Mouse (Mus musculus) midbrain, postnatal 0 days (tissue): Measurements from ENCODE around the gene Zfp747. TPM values are rescaled to one million over a fixed set of nuclear protein-coding genes. Genes with fewer than 3 reads are reported as not detected.
"Not testable (repeated sequence)": the region's sequence is repeated elsewhere in the genome, so short reads cannot be mapped to it uniquely, and the experiment has no call there.

ENCODE experiments used
- ATAC-seq: fragments of 200-750 bp; cut with Nextera tagmentation; 2 replicates; pipeline ENCODE4 v1.8.0; 2017; ENCODE audit warnings: moderate number of reproducible peaks, mild to moderate bottlenecking, moderate TSS enrichment, moderate library complexity; ENCODE audit not compliant: low FRiP score
- DNase-seq: peaks from one replicate; pipeline ENCODE4 v3.0.0-alpha.2; 2015; ENCODE audit warnings: low spot score
- H3K27ac ChIP-seq: fragments of 300-500 bp; sonication (generic); 2 replicates; pipeline ENCODE4 v1.5.1; 2014; ENCODE audit warnings: low read depth, mild to moderate bottlenecking, low read length, mixed read lengths
- H3K27me3 ChIP-seq: fragments of 300-500 bp; sonication (generic); 2 replicates; pipeline ENCODE4 v1.6.1; 2014; ENCODE audit warnings: low read length, control low read depth, mixed read lengths; ENCODE audit not compliant: insufficient read depth
- H3K36me3 ChIP-seq: fragments of 300-500 bp; sonication (generic); 2 replicates; pipeline ENCODE4 v1.6.1; 2014; ENCODE audit warnings: low read length, control low read depth, mixed read lengths; ENCODE audit not compliant: insufficient read depth
- H3K4me1 ChIP-seq: fragments of 300-500 bp; sonication (generic); 2 replicates; pipeline ENCODE4 v1.6.1; 2014; ENCODE audit warnings: mild to moderate bottlenecking, control low read depth, antibody characterized with exemption, low read length, mixed read lengths; ENCODE audit not compliant: insufficient read depth
- H3K4me2 ChIP-seq: fragments of 300-500 bp; sonication (generic); 2 replicates; pipeline ENCODE4 v1.6.1; 2014; ENCODE audit warnings: low read depth, mild to moderate bottlenecking, low read length, mixed read lengths; ENCODE audit not compliant: poor library complexity, severe bottlenecking
- H3K4me3 ChIP-seq: fragments of 300-500 bp; sonication (generic); 2 replicates; pipeline ENCODE4 v1.5.1; 2014; ENCODE audit warnings: low read depth, mild to moderate bottlenecking, low read length, moderate library complexity
- H3K9ac ChIP-seq: fragments of 300-500 bp; sonication (generic); replicated peaks from 2 replicates; pipeline ENCODE4 v1.6.1; 2014; ENCODE audit warnings: mild to moderate bottlenecking, low read length, moderate library complexity, mixed read lengths; ENCODE audit not compliant: poor library complexity, severe bottlenecking
- H3K9me3 ChIP-seq: fragments of 300-500 bp; sonication (generic); 2 replicates; pipeline ENCODE4 v1.6.1; 2016; ENCODE audit warnings: low read length, control low read depth
- CTCF ChIP-seq: IDR thresholded peaks from 2 replicates; pipeline ENCODE4 v1.5.1; 2016; ENCODE audit warnings: antibody characterized with exemption, mild to moderate bottlenecking
- WGBS: fragments of 180-500 bp; shearing (Covaris S2); extraction: QIAGEN DNeasy Blood & Tissue Kit; methylation state at CpG from one replicate; pipeline ENCODE4 v1.1.7; 2014; 5-methylcytosine and 5-hydroxymethylcytosine counted together
- polyA plus RNA-seq: library from polyadenylated mRNA; unstranded; fragments of >200 nt; fragmentation: Nextera tagmentation; extraction: Ambion mirVana; gene quantifications from 2 replicates; pipeline ENCODE4 v1.2.1, GENCODE M21; 2015
- total RNA-seq: library from RNA; depleted of rRNA; stranded (reverse); fragments of >200 nt; gene quantifications from 2 replicates; pipeline ENCODE4 v1.2.3, GENCODE M21; 2014

The Zfp747 gene
- total and polyA plus RNA-seq, 2 experiments from 2014 or later: 4.0 to 8.3 TPM

GRCm38 (mm10) chr7:127345092-127345491, 30.8 kb downstream of the Zfp747 start:
- no peak for TF ChIP-seq CTCF
- Histone ChIP-seq H3K36me3 (peaks cover 7% of the 10 kb centered on the region; the same call in 1 of the 2 replicates), H3K27me3 (no peaks in the 10 kb centered on the region), H3K4me2 (peak overlapping the region; percentile 89), H3K27ac (peak overlapping the region; percentile 97), H3K9ac (peak overlapping the region; percentile 98), H3K4me3 (peak overlapping the region; percentile 88), H3K4me1 (peaks cover 3% of the 10 kb centered on the region), H3K9me3 (no peaks in the 10 kb centered on the region)
- DNase-seq (no peak), ATAC-seq (peak; percentile 20; the same call in 1 of the 2 replicates)
- WGBS: under 1% methylated on average over 39 of the region's 42 CpGs

- Histone ChIP-seq H3K4me3 (peak overlapping the region; percentile 88), H3K4me1 (peaks cover 3% of the 10 kb centered on the region), H3K4me2 (peak overlapping the region; percentile 89), H3K27me3 (no peaks in the 10 kb centered on the region), H3K36me3 (peaks cover 7% of the 10 kb centered on the region; the same call in 1 of the 2 replicates), H3K9ac (peak overlapping the region; percentile 98; the same call in 1 of the 2 replicates), H3K9me3 (no peaks in the 10 kb centered on the region), H3K27ac (no peak overlapping the region)
- WGBS: 90% methylated on average over 8 of the region's 8 CpGs
- ATAC-seq: no peak
- TF ChIP-seq CTCF: no peak
- no peak for DNase-seq
Observed at GRCm38 (mm10) chr7:127344371-127344770, 31.5 kb downstream of the Zfp747 start.

- H3K27ac ChIP-seq: no peak overlapping the region
- TF ChIP-seq CTCF: no peak
- no peak overlapping the region for H3K4me3 ChIP-seq
- H3K9me3 ChIP-seq: no peaks in the 10 kb centered on the region
- no peak overlapping the region for H3K4me2 ChIP-seq
- no peaks in the 10 kb centered on the region for H3K27me3 ChIP-seq
- DNase-seq (no peak), ATAC-seq (no peak)
- H3K4me1 ChIP-seq: peaks cover 3% of the 10 kb centered on the region
- no peak overlapping the region for H3K9ac ChIP-seq
- WGBS: 95% methylated on average over 38 of the region's 38 CpGs
- H3K36me3 ChIP-seq: peaks cover 7% of the 10 kb centered on the region; the same call in 1 of the 2 replicates
Observed at GRCm38 (mm10) chr7:127343351-127344019, 32.4 kb downstream of the Zfp747 start.

- 96% methylated on average over 7 of the region's 7 CpGs for WGBS
- Histone ChIP-seq H3K9me3 (no peaks in the 10 kb centered on the region), H3K4me2 (no peak overlapping the region)
Observed at GRCm38 (mm10) chr7:127342888-127343287, 33.0 kb downstream of the Zfp747 start.

GRCm38 (mm10) chr7:127342332-127342731, 33.5 kb downstream of the Zfp747 start:
- Histone ChIP-seq H3K9me3 (no peaks in the 10 kb centered on the region), H3K4me2 (no peak overlapping the region), H3K9ac (no peak overlapping the region), H3K27ac (no peak overlapping the region), H3K4me1 (peaks cover 3% of the 10 kb centered on the region), H3K4me3 (no peak overlapping the region), H3K36me3 (peaks cover 7% of the 10 kb centered on the region; the same call in 1 of the 2 replicates), H3K27me3 (no peaks in the 10 kb centered on the region)
- WGBS: 68% methylated on average over 4 of the region's 4 CpGs
- peak; percentile 56 for TF ChIP-seq CTCF
- peak; percentile 25 for DNase-seq
- no peak for ATAC-seq

More at GRCm38 (mm10) chr7:127342888-127343287, 33.0 kb downstream of the Zfp747 start:
- Histone ChIP-seq H3K4me3 (no peak overlapping the region), H3K27me3 (no peaks in the 10 kb centered on the region), H3K27ac (no peak overlapping the region), H3K36me3 (peaks cover 7% of the 10 kb centered on the region; the same call in 1 of the 2 replicates), H3K9ac (no peak overlapping the region), H3K4me1 (peaks cover 3% of the 10 kb centered on the region)
- no peak for DNase-seq
- TF ChIP-seq CTCF: no peak
- no peak for ATAC-seq

DNA sequence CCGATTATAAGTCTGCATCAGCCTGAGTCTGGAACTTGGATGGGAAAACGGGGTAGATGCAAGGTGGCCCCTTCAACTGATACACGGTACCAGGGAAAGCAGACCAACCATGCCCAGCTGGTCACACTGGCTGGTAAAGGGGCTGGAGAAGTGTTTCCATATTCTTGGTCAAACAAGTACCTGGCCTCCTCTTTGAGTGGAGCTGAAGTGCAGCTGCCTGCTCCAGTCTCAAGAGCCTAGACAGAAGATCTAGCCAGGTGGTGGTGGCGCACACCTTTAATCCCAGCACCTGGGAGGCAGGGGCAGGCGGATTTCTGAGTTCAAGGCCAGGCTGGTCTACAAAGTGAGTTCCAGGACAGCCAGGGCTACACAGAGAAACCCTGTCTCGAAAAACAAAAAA, 34.0 kb downstream of the Zfp747 start:
- not testable (repeated sequence) for H3K4me3 ChIP-seq, H3K27me3 ChIP-seq, ATAC-seq, H3K9me3 ChIP-seq, H3K36me3 ChIP-seq, H3K27ac ChIP-seq, H3K4me2 ChIP-seq, H3K4me1 ChIP-seq, DNase-seq, H3K9ac ChIP-seq
- 94% methylated on average over 5 of the region's 6 CpGs for WGBS
